Mouse (Mus musculus) kidney, postnatal 0 days (tissue): ENCODE results near the gene Usp54. TPM values are rescaled to one million over a fixed set of nuclear protein-coding genes. Genes with fewer than 3 reads are reported as not detected.

Experiments used
- ATAC-seq: fragments of 200-750 bp; cut with Nextera tagmentation; replicated peaks from 2 replicates; pipeline ENCODE4 v1.8.0; 2017; ENCODE audit warnings: low read depth, moderate number of reproducible peaks, moderate TSS enrichment, moderate library complexity; ENCODE audit not compliant: low FRiP score
- DNase-seq: peaks from one replicate; pipeline ENCODE4 v3.0.0-alpha.2; 2016; ENCODE audit warnings: low spot score
- H3K27ac ChIP-seq: fragments of 300-500 bp; sonication (generic); 2 replicates; pipeline ENCODE4 v1.5.1; 2014; ENCODE audit warnings: mild to moderate bottlenecking
- H3K27me3 ChIP-seq: fragments of 300-500 bp; sonication (generic); 2 replicates; pipeline ENCODE4 v1.6.1; 2014; ENCODE audit warnings: low read length, mixed read lengths; ENCODE audit not compliant: insufficient read depth
- H3K36me3 ChIP-seq: fragments of 300-500 bp; sonication (generic); 2 replicates; pipeline ENCODE4 v1.6.1; 2014; ENCODE audit warnings: low read length, mixed read lengths; ENCODE audit not compliant: insufficient read depth
- H3K4me1 ChIP-seq: fragments of 300-500 bp; sonication (generic); replicated peaks from 2 replicates; pipeline ENCODE4 v1.6.1; 2014; ENCODE audit warnings: antibody characterized with exemption, low read length, mixed read lengths; ENCODE audit not compliant: insufficient read depth
- H3K4me2 ChIP-seq: fragments of 300-500 bp; sonication (generic); 2 replicates; pipeline ENCODE4 v1.6.1; 2014; ENCODE audit warnings: mild to moderate bottlenecking, low read length, moderate library complexity, mixed read lengths
- H3K4me3 ChIP-seq: fragments of 300-500 bp; sonication (generic); replicated peaks from 2 replicates; pipeline ENCODE4 v1.5.1; 2014; ENCODE audit warnings: low read depth, low read length
- H3K9ac ChIP-seq: fragments of 300-500 bp; sonication (generic); 2 replicates; pipeline ENCODE4 v1.6.1; 2014; ENCODE audit warnings: low read depth, low read length
- H3K9me3 ChIP-seq: fragments of 300-500 bp; sonication (generic); replicated peaks from 2 replicates; pipeline ENCODE4 v1.6.1; 2016; ENCODE audit warnings: low read length, inconsistent platforms, mixed read lengths
- CTCF ChIP-seq: IDR thresholded peaks from 2 replicates; pipeline ENCODE4 v1.5.1; 2016; ENCODE audit warnings: antibody characterized with exemption, low read depth, mild to moderate bottlenecking, moderate library complexity
- WGBS: fragments of 180-500 bp; shearing (Covaris S2); extraction: QIAGEN DNeasy Blood & Tissue Kit; methylation state at CpG from one replicate; pipeline ENCODE4 v1.1.7; 2014; 5-methylcytosine and 5-hydroxymethylcytosine counted together
- polyA plus RNA-seq: library from polyadenylated mRNA; unstranded; fragments of >200 nt; fragmentation: Nextera tagmentation; extraction: Ambion mirVana; gene quantifications from 2 replicates; pipeline ENCODE4 v1.2.1, GENCODE M21; 2015

Gene Usp54
- polyA plus RNA-seq, 1 experiment from 2014 or later: 4.8 TPM

DNA sequence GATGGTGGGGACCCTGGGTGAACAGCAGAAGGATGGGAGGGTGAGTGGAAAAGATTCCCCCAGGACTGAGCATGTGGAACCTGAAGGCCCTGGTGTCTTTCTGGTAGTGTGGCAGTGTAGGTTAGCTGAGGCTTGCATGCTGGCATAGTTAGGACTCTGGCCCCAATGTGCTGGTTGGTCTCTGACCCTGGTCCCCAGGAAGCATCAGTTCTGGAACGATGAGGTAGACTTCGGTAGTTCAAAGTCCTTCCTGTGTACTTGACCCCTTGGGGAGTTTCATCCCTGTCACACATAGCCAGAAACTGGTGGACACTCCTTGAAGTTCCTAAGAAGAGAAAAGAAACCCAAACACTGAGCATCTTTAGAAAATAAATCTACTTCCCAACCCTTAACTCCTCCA, 90.7 kb downstream of the Usp54 start:
- ATAC-seq: no peak
- Histone ChIP-seq H3K27me3 (no peaks in the 10 kb centered on the region), H3K9ac (no peak overlapping the region), H3K4me3 (no peak overlapping the region), H3K4me2 (no peak overlapping the region), H3K4me1 (no peaks in the 10 kb centered on the region), H3K27ac (no peak overlapping the region), H3K9me3 (no peaks in the 10 kb centered on the region), H3K36me3 (peaks cover 13% of the 10 kb centered on the region)
- 89% methylated on average over 2 of the region's 2 CpGs for WGBS
- TF ChIP-seq CTCF: no peak
- DNase-seq: no peak

DNA sequence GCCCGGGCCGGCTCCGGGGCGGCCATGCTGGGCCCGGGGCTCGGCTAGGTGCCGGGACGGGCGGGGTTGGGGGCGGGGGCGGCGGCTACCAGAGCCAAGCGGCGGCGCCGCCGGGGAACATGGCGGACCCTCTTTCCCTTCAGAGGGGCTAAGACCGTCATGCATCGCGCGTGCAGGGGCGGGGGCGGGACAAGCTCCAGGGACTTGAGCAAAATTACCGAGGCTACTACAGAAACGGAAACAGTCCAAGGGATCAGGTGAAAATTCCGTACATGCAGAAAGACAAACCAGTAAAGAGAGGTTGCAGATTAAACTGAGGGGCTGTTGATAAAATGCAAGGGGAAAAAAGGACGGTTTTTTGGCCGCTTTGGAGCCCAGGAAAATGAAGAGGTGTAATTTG, 94.4 kb downstream of the Usp54 start, which contains the start of gene Ppp3cb:
Ppp3cb (minus strand) TSS at position 159 of the 400 bp plus-strand sequence.
- H3K27me3 ChIP-seq: no peaks in the 10 kb centered on the region
- peak within 1 kb of the TSS; percentile 89 for H3K4me3 ChIP-seq
- ATAC-seq (peak; percentile 93), DNase-seq (peak; percentile 95)
- no peaks in the 10 kb centered on the region for H3K9me3 ChIP-seq
- peaks cover 4% of the 10 kb centered on the region; the same call in 1 of the 2 replicates for H3K4me1 ChIP-seq
- H3K36me3 ChIP-seq: peaks cover 7% of the 10 kb centered on the region; the same call in 1 of the 2 replicates
- H3K4me2 ChIP-seq: peak within 1 kb of the TSS; percentile 57
- peak within 1 kb of the TSS; percentile 99 for H3K27ac ChIP-seq
- peak within 1 kb of the TSS; percentile 97 for H3K9ac ChIP-seq
- no peak for TF ChIP-seq CTCF
- WGBS: under 1% methylated on average over 25 of the region's 29 CpGs

DNA sequence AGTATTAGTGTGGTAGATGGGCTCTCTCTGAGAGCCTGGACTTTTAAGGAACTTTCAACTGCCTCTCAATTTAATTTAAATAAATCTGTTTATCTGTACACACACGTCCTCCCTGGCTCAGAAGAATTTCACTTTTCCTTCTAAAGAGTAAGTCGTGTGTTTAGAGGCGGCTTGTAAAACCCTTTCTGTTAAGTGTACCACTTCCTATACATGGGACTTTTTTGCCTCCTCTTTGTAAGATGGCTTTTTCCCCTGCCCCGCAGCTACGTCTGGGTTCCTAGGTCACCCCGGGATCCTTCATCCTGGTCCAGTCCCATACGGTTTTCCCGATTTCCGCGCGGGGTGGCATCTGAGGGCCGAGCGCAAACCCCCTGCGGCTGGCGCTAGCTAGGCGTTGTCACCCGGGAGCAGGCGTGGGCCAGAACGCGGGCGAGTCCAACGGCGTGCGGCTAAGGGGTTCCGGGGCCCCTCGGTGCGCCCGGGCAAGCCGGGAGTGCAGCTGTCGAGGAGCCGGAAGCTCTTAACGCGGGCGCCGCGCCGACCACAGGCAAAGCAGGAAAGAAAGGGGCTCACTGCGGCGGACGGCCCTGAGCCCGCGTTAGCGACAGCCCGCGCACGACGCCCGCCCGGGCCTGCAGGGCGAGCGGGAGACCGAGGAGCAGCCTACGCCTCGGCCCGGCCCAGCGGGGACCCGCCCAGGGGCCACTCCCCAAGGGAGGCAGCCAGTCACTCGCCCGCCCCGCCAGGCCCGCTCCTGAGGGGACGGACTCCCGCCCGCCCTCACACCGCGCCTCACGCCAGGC, 95.1 kb downstream of the Usp54 start:
- H3K27me3 ChIP-seq: no peaks in the 10 kb centered on the region
- H3K4me1 ChIP-seq: peaks cover 4% of the 10 kb centered on the region; the same call in 1 of the 2 replicates
- TF ChIP-seq CTCF: no peak
- peaks cover 7% of the 10 kb centered on the region; the same call in 1 of the 2 replicates for H3K36me3 ChIP-seq
- H3K4me2 ChIP-seq: peak overlapping the region; percentile 57
- H3K27ac ChIP-seq: peak overlapping the region; percentile 99
- H3K4me3 ChIP-seq: peak overlapping the region; percentile 89
- H3K9me3 ChIP-seq: no peaks in the 10 kb centered on the region
- H3K9ac ChIP-seq: peak overlapping the region; percentile 97
- peak; percentile 92 for DNase-seq
- under 1% methylated on average over 60 of the region's 67 CpGs for WGBS
- peak; percentile 99 for ATAC-seq

DNA sequence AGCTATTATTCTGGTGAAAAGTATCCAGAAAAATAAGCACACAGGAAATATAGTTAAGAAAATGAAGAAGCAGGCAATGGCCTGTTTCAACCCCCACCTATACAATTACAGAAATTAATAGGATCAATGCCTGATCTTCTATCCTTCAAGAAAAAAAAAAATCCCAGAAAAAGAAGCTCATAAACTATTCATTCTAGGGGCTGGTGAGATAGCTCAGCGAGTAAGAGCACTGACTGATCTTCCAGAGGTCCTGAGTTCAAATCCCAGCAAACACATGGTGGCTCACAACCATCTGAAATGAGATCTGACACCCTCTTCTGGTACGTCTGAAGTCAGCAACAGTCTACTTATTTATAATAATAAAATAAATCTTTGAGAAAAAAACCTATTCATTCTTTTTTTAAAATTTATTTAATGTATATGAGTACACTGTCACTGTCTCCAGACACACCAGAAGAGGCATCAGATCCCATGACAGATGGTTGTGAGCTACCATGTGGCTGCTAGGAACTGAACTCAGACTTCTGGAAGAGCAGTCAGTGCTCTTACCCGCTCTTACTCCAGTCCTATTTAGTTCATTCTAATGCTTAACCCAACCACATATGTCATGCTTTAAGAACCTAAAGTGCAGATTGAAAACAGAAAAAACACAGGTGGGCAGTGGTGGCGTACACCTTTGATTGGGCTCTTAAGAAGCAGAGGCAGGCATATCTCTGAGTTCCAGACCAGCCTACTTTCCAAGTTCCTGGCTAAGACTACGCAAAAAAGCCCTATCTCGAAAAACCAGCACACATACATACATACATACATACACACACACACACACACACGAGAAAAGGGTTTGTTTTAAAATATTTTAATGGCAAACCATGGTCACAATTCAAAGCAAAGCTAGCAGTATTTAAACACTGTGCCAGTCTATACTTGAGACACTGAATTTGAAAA, 96.1 kb downstream of the Usp54 start:
- Histone ChIP-seq H3K9ac (0 out of 2 replicates have a peak overlapping the region, but pooled peaks have one; percentile 97), H3K36me3 (peaks cover 3% of the 10 kb centered on the region; the same call in 1 of the 2 replicates), H3K4me3 (peak overlapping the region; percentile 89), H3K27ac (no peak overlapping the region), H3K4me2 (peak overlapping the region; percentile 57), H3K27me3 (no peaks in the 10 kb centered on the region), H3K9me3 (no peaks in the 10 kb centered on the region), H3K4me1 (peaks cover 4% of the 10 kb centered on the region; the same call in 1 of the 2 replicates)
- TF ChIP-seq CTCF: no peak
- no peak for DNase-seq
- 69% methylated on average over 7 of the region's 7 CpGs for WGBS
- no peak for ATAC-seq

DNA sequence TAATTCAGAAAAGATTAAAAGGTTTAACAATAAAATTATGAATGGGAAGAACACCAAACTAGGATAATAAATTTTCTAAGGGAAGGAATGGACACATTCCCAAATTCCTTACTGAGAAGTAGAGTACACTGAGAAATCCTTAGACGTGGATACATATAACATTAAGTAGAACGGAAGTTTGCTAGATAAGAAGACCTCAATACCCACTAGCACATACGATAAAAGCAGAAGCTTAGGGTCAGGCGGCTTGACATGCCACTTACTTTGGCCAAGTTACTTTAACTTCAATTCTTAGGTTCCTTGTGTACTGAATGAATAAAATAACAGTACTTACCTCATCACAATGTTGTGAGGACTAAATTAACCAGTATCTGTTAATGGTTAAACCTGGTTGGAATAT, 111.2 kb downstream of the Usp54 start:
- ATAC-seq: no peak
- H3K27ac ChIP-seq: no peak overlapping the region
- no peaks in the 10 kb centered on the region for H3K4me1 ChIP-seq
- no peaks in the 10 kb centered on the region for H3K9me3 ChIP-seq
- no peak for TF ChIP-seq CTCF
- DNase-seq: no peak
- no peak overlapping the region for H3K9ac ChIP-seq
- WGBS: 89% methylated on average over 4 of the region's 4 CpGs
- H3K4me3 ChIP-seq: no peak overlapping the region
- no peak overlapping the region for H3K4me2 ChIP-seq
- no peaks in the 10 kb centered on the region for H3K27me3 ChIP-seq
- no peaks in the 10 kb centered on the region for H3K36me3 ChIP-seq

DNA sequence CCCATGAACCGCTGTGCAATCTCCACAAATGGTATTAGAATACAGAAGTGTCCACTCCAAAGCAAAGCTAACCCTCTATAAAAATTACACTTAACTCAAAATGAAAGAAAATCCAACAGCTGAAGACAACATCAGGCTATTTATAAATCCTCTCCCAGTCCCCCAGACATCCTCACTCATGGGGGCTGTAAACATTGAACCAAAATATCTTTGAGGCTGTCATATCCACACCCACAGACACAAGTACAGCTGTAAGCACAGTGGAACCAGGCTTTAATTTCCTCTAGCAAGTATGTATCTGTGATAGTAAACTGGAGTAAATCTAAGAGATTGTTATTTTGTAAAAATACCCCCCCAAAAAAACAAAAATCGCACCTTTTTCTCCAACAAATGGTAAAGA, 120.7 kb downstream of the Usp54 start:
- WGBS: 95% methylated on average over 2 of the region's 2 CpGs
- Histone ChIP-seq H3K36me3 (peaks cover 20% of the 10 kb centered on the region; the same call in 1 of the 2 replicates), H3K9ac (no peak overlapping the region), H3K27ac (no peak overlapping the region), H3K27me3 (no peaks in the 10 kb centered on the region), H3K9me3 (no peaks in the 10 kb centered on the region), H3K4me2 (no peak overlapping the region), H3K4me3 (no peak overlapping the region), H3K4me1 (no peaks in the 10 kb centered on the region)
- no peak for ATAC-seq
- no peak for TF ChIP-seq CTCF
- no peak for DNase-seq
